Mouse (Mus musculus): ENCODE data around the gene Bloc1s1. TPM values are rescaled to one million over a fixed set of nuclear protein-coding genes. Genes with fewer than 3 reads are reported as not detected.

The Bloc1s1 gene
- 100 to 1,000 TPM; 109 to 123 TPM for total RNA-seq (2021)
- long read RNA-seq, transcript Bloc1s1-201 (4 exons, 550 nt) = major isoform, 101 of 103 reads
- long read RNA-seq, partial matches to known transcripts = 2 of 103 reads
- long read RNA-seq, other reads (novel, unspliced or antisense) = 0 of 103 reads

DNA sequence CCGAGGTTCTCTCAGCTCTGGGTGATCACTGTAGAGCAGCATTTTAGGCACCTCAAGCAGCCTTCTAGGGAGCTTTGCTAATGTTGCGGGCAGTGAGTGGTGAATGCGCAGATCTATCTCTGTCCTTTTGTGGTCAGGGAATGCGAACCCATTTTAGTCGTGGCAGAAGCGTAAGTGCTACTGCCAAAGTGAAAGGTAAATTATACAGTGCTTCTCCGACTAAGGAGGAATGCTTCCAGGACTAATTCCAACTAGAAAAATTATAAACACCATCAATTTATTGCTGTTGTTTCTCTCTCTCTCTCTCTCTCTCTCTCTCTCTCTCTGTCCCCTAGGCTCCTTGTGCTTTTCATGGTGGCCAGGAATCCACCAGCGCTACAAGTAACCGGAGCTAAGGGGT lies at the start of gene Bloc1s1:
Gene Bloc1s1 (minus strand): TSS at position 101 of the 400 bp plus-strand sequence.
- DNase-seq (ENCODE audit: low spot score in 2 of 2) = no peak

DNA sequence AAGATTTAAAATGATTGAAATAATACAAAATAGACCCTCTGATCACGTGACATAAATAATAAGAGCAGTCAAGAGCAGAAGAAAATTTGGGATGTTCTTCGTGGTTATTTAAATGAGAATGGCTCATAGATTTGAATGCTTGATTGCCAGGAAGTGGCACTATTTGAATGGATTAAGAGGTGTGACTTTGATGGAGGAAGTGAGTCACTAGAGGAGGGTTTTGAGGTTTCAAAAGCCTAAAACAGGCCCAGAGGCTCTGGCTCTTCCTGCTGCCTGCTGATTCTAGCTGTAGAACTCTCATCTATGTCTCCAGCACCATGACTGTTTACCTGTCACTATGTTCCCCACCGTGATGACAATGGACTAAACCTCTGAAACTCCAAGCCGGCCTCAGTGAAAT lies 49.0 kb upstream of the Bloc1s1 start:
- DNase-seq (ENCODE audit: low spot score in 2 of 2) = no peak

DNA sequence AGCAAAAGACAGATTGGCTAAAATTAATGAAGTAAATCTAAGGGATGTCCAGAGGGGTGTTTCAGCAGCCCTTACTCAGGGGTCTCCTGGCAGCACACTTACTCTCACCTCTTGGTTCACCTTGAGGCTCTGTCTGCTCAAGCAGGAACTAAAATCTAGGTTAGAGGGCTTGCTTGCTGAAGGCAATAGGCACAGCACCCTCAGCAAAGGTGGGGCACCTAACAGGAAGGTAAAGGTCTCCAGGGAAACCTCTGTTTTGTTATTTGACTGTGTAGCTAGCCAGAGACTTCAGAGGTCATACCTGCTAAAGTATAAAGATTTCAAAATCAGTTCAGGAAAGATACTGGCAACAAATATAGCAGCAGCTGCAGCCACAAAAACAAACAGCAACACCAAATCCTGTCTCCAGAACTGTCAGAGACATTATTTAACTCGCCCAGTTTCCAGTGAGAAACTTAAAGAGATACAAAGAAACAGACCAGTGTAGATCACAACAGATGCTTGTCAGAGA lies 47.0 kb upstream of the Bloc1s1 start:
- DNase-seq (ENCODE audit: low spot score in 2 of 2) = no peak

DNA sequence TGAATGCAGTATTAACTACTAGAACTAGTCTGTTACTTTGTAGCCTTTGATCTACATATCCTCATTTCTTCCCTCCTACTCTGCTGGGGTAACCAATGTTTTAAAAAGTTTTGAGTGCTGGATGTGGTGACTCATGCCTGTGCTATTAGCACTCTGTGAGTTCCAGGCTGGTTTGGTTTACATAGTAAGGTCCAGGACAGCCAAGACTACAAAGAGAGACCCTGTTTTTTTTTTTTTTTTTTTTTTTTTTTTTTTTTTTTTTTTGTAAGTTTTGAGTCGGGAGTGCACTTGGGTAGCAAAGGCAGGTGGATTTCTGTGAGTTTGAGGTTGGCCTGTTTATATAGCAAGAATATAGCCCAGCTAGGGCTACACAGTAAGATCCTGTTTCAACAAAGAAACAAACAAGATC lies 44.5 kb upstream of the Bloc1s1 start:
- DNase-seq (ENCODE audit: low spot score in 2 of 2) = no peak

DNA sequence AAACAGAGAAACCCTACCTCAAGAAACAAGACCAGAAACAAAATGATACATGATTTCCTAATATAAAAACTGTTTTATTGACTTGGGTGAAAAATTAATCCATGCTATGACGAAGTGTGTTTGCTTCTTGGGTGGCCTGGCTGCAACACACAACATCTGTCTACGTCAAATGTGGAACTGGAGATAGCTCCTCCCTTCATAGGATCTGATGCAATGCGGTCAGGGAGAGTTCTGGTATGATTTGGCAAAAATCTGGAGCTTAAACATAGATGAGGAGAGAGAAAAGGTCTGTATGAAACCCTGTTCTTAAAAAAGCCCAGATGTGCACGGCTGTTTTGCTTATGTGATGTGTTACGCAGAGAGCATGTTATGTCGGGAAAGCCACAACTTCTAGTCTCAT lies 42.0 kb upstream of the Bloc1s1 start:
- DNase-seq (ENCODE audit: low spot score in 2 of 2) = no peak

DNA sequence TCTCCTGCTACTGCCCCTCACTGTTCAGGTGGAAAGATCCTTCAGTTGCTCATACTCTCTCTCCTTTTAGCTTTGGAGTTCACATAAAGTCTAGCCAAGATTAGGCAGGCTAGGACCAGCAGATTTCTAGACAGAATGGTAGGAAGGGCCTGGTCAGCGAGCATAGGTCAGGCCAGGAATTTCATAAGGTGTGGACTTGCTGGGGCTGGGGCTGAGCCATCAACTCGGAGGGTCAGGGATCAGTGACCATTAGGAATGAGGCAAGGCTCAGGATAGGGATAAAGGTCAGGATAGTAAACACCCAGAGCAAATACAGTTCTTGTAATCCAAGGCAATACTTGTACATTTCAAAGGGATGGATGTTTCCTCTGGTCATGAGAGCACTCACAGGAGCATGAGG lies 41.1 kb upstream of the Bloc1s1 start:
- DNase-seq (ENCODE audit: low spot score in 2 of 2) = no peak

DNA sequence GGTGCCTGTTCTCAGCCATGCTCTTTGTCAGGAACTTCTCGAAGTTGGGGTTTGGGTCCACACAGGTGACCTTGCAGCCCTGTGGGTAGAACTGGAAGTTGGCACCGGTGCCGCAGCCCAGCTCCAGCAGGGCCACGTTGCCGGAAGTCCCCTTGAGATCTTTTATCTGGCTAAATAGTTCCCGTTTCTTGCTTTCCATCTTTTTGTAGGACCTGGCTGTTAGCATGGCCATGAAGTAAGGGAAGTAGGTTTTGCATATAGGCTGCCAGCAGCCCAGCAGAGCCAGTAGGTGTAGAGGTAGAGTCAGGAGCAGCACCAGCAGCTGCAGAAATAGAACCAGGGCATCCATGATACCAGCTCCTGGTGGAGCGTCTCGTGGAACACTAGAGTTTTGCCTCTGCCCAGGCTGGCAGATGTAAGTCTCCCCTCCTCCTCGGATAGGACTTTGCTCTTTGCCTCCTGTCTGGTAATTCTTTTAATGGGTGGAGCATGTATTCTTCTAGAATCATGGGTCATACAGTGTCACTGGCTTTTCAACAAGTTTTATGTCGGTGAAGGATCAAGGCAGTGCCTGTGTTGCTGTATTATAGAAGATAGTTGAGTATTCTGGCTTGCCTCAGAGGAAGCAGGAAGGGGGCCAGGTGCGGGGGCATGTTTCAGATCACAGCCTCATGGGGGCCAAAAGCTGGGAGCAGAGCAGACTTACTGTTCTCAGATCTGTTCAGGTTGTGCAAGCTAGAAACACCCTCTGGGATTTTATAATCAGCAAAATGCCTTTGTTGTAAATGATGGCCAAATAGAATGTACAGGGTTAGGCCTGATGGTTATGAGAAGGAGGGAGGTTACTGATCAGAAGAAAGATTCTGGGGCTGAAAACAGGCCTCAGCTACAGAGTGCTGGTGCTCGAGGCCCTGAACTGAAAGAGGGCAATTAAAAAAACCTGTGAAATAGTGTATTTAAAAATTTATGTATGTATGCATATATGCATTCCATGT lies 37.1 kb upstream of the Bloc1s1 start, which contains the start of gene Mettl7b:
Gene Mettl7b (minus strand): TSS at position 399 of the 995 bp plus-strand sequence.
- no peak for DNase-seq (ENCODE audit: low spot score in 2 of 2)

DNA sequence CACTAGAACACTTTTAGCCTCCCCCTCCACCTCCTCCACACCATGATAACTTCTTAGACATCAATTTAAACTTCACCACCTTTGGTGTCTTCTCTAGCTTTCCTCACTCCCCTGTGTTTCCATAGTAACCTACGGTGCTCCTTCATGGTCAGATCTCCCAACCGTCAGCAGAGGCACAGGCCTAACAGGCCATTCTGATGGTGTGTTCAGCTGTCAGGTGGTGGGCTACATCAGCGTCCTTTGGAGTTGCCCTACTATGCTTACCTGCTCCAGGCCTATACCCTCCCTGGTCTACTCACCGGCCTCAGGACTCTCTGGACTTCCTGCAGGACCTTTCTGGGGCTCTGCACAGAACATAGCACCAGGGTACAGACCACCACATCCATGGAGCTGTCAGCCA lies 36.3 kb upstream of the Bloc1s1 start:
- DNase-seq (ENCODE audit: low spot score in 2 of 2) = no peak

DNA sequence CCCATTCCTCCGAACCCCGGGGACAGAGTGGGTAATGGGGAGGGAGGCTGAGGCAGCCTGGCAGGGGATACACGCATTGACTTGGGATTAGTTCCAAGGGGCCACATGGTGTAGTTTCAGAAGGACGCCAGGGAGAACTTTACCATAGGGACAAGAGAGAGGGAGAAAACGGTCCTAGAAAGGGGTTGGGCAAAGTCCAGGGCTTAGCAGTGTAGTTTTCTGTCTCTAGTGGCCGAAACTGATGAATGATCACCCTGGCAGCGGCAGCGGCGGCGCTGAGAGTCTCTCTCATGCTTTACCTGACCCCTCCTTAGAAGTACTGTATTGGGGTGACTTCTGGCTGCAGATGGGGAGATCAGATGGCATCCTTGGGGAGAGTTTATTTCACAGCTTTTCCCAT lies 34.5 kb upstream of the Bloc1s1 start:
- no peak for DNase-seq (ENCODE audit: low spot score in 2 of 2)

DNA sequence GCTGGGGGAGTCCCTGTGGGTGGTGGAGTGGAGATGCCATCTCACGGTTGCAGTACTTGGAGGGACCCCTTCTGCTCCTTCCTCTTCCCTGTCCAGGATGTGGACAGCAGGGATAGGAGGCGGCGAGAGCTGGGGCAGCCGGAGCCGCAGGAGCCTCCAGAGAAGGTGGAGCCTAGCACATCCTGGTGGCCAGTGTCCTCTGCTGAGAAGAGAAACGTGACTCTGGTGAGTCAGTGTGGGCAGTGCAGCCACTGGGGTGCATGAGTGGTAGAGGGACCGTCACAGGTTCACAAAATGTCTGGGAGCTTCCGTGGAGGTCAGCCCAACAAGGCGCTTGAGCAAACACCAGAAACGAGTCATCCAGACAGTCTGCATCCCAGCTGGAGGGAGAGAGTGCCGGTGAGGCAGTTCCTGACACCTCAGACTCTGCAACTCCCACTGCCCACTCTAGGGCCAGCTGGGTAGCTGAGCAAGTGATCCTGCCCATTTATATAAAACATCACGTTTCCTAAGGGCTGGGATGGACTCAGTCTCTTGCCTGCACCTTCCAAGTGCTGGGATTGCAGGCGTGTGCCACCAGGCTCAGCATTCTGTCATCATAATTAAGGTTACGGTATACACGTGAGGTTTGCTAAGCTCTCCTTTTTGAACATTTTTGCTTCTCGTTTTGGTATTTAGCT lies 26.5 kb upstream of the Bloc1s1 start:
- DNase-seq (ENCODE audit: low spot score in 2 of 2) = no peak

DNA sequence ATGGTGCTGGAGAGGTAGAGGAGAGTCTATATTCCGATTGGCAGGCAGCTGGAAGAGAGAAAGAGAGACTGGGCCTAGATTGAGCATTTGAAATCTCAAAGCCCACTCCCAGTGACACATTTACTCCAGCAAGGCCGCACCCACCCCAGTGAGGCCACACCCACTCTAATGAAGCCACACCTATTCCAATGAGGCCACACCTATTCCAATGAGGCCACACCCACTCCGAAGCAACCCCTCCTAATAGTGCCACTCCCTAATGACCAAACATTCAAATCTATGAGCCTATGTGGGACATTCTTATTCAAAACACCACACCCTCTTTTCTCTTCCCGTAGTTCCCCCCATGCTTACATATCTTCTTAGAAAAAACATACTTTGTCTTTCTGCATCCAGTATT lies 23.7 kb upstream of the Bloc1s1 start:
- no peak for DNase-seq (ENCODE audit: low spot score in 2 of 2)

DNA sequence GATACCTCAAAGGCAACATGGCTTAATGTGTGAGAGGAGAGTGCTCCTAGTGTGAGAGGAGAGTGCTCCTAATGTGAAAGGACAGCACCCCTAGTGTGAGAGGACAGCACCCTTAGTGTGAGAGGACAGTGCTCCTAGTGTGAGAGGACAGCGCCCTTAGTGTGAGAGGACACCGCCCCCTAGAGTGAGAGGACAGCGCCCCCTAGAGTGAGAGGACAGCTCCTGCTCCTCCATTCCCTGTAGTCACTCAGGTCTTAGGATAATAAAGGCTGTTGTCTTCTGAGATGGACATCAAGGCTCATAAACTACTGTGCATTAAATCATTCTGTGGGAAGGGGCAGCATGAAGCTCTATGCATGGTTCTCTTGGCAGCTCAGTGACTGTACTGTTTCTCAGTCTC lies 21.8 kb upstream of the Bloc1s1 start:
- DNase-seq (ENCODE audit: low spot score in 2 of 2) = peak; percentile 53 to 58

DNA sequence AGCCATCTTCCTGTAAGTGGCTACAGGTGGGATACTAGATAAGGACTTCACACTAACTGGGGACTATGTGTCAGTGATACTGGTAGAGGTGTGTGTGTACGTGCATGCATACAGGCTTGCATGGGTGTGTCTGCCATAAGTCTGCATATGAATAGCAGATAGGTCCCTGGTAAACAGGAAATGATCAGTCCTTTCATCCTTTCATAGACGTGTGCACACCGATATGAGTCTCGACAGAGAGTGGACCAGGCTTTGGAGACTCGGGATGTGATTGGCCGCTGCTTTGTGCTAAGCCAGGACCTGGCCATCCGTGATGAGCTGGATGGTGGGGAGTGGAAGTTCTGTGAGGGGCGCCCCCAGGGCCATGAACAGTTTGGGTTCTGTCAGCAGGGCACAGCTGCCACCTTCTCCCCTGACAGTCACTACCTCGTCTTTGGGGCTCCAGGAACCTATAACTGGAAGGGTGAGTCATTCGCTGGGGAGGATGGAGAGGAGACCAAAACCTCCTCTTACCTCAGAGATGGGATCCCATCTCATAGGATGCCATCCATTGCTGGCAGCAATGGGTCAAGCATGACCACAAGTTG lies 16.7 kb upstream of the Bloc1s1 start:
- no peak for DNase-seq (ENCODE audit: low spot score in 2 of 2)

DNA sequence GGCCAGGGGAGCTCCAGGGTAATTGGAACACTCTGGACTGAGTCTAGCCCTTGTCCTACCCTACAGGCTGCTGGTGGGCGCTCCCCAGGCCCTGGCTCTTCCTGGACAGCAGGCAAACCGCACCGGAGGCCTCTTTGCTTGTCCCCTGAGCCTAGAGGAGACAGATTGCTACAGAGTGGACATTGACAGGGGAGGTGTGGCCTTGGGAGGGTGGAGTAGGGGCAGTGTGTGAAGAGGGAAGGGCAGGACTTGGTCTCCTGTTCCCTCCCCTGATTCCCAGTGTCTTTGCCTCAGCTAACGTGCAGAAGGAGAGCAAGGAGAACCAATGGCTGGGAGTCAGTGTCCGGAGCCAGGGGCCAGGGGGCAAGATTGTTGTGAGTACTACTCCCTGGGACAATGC lies 15.1 kb upstream of the Bloc1s1 start:
- DNase-seq (ENCODE audit: low spot score in 2 of 2) = no peak

DNA sequence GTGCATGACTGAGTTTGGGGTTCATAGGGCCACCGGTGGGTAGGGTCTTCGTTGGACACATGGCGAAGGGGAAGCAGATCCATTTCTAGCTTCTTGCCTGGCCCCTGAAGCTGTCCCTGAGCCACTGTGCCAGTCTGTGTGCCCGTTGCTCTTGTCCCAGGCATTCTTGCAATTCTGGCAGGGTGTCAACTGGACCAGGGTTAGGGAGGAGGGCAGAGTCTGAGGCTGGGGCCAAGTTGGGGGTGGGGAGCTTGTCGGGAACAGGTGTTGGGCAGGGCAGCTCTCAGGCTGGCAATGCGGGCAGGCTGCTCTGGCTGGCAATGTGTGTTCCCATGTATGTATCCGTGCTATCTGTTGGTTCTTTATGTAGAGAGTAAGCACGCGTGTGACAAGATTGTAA lies 14.6 kb upstream of the Bloc1s1 start:
- DNase-seq (ENCODE audit: low spot score in 2 of 2) = peak; percentile 60 to 70

DNA sequence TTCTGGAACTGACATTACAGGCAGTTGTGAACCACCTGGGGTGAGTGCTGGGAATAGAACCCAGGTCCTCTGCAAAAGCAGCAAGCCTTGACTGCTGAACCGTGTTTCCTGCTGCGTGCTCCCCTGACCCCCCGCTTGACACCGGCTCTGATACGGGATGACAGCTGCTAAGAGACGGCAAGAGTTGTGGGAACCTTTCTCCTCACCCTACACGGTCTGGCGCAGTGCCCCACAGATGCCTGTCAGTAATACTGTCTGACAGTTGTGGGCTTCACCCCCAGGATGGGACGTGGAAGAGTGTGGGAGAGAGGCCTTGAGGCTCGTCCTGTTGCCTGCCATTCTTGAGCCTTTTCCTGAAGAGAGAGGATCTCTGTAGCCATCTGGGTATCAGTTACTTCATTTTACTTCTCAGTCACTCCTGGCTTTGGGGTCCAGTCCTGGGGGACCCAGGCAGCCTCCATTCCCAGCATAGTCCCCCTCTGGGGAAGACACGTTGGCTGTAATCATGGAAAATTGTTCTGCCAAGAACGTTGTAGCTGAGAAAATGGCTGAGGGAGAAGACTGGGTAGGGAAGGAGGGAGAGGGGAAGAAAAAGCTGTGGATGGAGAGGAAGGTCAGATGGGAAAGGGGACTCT lies 14.0 kb upstream of the Bloc1s1 start:
- no peak for DNase-seq (ENCODE audit: low spot score in 2 of 2)

DNA sequence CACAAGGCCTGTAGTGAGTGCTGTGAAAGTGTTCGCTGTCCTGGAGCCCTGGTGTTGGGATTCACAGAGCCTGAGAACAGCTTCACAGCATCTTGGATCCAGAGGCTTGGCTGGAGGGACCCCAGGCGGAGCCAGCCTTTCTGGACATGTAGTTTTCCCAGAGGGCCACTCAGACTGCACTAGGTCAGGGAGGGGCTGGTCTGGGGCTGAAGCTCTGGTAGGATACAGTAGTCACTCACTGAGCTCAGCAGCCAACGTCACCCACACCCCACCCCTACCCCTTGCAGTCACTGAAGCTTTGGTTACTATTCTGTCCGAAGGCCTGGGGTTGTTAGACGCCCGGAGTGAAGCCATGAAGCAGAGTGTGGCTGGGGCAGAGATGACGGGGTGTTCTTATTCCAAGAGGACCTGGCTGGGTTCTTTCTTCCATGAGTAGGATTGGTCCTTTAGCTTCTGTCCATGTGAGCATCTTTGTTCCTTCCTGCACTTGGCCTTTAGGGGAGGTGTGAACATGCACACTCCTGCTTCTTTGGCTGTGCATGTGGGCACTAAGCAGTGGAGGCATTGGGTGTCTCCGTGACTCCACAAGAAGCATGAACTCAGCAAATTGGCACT lies 12.1 kb upstream of the Bloc1s1 start:
- DNase-seq (ENCODE audit: low spot score in 2 of 2) = no peak

DNA sequence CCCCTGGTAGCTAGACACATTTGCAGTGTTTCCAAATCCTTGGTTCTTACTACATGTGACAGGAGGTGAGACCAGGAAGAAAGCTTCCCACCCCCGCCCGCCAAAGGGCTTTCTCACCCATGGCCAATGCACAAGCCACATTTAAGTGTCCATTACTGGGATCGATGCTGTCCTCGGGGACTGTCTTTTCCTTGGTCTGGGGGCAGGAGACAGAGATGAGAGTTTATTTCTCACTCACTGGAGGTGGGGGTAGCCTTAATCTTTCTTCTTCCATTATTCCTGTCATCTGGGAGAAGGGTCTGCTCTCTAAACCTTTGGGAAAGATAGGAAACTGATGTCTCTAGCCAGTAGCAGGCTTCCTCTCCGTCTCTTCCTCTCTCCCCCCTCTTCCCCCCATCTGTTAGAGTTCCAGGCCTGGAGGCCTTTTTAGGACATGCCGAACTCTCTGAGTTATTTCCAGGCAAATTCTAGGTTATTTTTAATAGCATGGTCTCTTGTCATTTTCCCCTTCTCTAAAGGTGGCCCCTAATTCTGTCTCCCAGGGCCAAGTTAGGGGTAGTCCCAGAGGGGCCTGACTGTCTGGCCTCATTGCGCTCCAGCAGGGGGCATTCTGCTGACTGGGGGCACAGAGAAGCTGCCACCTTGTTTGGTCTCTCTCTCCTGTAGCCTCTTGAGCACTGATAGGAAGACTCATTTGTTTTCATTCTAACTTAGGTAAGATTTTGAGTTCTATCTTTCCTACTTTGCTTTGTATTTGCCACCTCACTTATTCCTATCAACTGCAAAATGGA lies 11.4 kb upstream of the Bloc1s1 start:
- DNase-seq (ENCODE audit: low spot score in 2 of 2) = no peak

DNA sequence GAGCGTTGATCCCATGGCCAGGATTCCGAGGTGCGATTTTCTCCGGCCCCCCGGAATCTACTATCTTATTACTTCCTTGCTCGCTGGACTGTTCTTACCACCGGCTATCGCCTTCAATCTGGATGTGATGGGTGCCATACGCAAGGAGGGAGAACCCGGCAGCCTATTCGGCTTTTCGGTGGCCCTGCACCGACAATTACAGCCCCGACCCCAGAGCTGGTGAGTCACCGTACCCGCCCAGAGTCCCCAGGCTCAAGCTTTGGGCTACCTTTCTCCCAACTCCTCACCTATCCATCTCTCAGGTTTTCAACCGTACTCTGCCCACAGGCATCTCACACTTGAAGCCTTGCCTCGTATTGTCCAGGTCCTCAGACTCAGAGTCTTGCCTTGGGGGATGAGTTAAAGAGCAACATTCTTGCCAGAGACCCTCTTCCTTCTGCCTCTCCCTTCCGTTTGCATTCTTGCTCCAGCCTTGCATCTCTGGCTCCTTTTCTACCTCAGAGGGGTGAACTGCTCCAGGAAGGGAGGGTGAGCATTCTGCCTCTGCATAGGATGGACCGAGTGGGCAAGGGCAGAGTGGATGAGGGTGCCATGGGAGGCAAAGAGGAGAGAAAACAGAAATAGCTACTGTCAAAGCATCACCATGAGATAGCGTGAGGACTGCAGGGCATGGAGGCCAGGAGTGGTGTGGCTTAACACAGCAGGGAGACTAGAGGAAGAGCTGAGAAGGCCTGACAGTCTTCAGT lies 10.3 kb upstream of the Bloc1s1 start:
- DNase-seq (ENCODE audit: low spot score in 2 of 2) = no peak

All from layer of hippocampus, postnatal 10 days (tissue).